Mouse (Mus musculus): Measurements from ENCODE around the gene Rpl31. TPM values are rescaled to one million over a fixed set of nuclear protein-coding genes. Genes with fewer than 3 reads are reported as not detected.

Gene Rpl31
- polyA plus RNA-seq, 1 experiment from 2014 or later: 502 TPM

DNA sequence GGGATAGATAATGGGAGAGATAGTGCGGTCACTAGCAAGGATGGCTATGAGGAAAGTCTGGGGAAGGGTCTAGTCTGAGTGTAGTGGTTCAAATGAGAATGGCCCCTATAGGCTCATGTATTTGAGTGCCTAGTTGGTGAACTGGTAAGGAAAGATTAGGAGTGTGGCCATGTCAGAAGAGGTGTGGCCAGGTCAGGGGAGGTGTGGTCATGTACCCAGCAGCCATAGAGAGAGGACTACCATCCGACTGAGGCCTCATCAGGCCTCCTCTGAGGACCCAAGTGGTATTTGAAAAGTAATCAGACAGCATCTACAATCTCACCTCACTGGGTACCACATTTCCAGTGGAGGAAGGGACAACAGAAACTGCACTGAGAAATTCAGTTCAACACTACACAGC is 20.5 kb downstream of the Rpl31 start:
- H3K27ac ChIP-seq (ENCODE audit: low read length): no peak overlapping the region
- H3K9ac ChIP-seq (ENCODE audit: low read length): no peak overlapping the region
- ATAC-seq (ENCODE audit: insufficient read depth, low FRiP score): no peak
- 77% methylated on average over 2 of the region's 2 CpGs for WGBS
- H3K36me3 ChIP-seq (ENCODE audit: control insufficient read depth, insufficient read depth, low read length): no peaks in the 10 kb centered on the region
- no peak overlapping the region for H3K4me3 ChIP-seq (replicated peaks; ENCODE audit: low read length)
- H3K4me1 ChIP-seq (ENCODE audit: control insufficient read depth, insufficient read depth, low read length): no peaks in the 10 kb centered on the region
- no peak overlapping the region for H3K4me2 ChIP-seq (ENCODE audit: low read depth, low read length)
- no peaks in the 10 kb centered on the region for H3K9me3 ChIP-seq (replicated peaks; ENCODE audit: control insufficient read depth, low read length)
- no peaks in the 10 kb centered on the region for H3K27me3 ChIP-seq (ENCODE audit: control insufficient read depth, insufficient read depth, low read length)

DNA sequence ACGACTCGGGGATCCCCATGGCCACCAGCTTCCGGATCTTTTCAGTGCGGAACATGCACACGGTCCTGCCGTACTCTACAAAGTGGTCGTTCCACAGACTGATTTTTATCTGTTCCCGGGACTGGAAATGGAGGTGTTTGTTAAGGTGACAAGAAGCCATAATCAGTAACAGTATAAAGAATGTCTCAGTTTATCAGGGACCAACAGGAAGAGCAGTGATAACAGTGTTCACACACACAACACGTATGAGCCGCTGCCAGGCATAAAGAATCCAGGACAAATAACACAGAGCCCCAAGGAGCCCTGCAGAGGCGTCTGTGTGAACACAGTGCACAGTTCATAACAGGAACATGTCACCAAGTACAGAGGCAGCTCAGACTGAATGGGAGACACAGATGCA is 21.7 kb downstream of the Rpl31 start:
- no peaks in the 10 kb centered on the region for H3K27me3 ChIP-seq (ENCODE audit: control insufficient read depth, insufficient read depth, low read length)
- H3K4me3 ChIP-seq (replicated peaks; ENCODE audit: low read length): no peak overlapping the region
- H3K36me3 ChIP-seq (ENCODE audit: control insufficient read depth, insufficient read depth, low read length): no peaks in the 10 kb centered on the region
- 84% methylated on average over 11 of the region's 11 CpGs for WGBS
- no peaks in the 10 kb centered on the region for H3K9me3 ChIP-seq (replicated peaks; ENCODE audit: control insufficient read depth, low read length)
- ATAC-seq (ENCODE audit: insufficient read depth, low FRiP score): no peak
- no peak overlapping the region for H3K9ac ChIP-seq (ENCODE audit: low read length)
- no peak overlapping the region for H3K4me2 ChIP-seq (ENCODE audit: low read depth, low read length)
- H3K4me1 ChIP-seq (ENCODE audit: control insufficient read depth, insufficient read depth, low read length): no peaks in the 10 kb centered on the region
- no peak overlapping the region for H3K27ac ChIP-seq (ENCODE audit: low read length)

DNA sequence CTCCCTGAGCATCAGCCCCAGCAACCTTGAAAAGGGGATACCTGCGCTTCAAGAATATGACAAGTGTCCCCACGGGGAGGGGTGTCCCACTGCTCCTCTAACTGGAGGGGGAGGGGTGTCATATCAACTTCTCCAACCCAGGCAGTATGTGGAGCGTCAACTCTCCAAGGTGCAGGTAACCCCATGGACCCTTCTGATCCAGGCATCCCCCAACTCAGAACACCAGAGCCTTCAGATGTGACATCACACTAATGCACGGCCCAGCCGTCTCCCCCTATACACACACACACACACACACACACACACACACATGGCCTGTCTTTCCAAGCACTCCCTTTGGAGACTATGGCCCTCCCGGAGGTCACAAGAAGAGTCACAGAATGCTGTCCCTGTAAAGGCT is 24.0 kb downstream of the Rpl31 start:
- Histone ChIP-seq H3K9me3 (replicated peaks; ENCODE audit: control insufficient read depth, low read length) (no peaks in the 10 kb centered on the region), H3K4me2 (ENCODE audit: low read depth, low read length) (no peak overlapping the region), H3K4me3 (replicated peaks; ENCODE audit: low read length) (no peak overlapping the region), H3K9ac (ENCODE audit: low read length) (no peak overlapping the region), H3K36me3 (ENCODE audit: control insufficient read depth, insufficient read depth, low read length) (no peaks in the 10 kb centered on the region), H3K27ac (ENCODE audit: low read length) (no peak overlapping the region), H3K4me1 (ENCODE audit: control insufficient read depth, insufficient read depth, low read length) (no peaks in the 10 kb centered on the region), H3K27me3 (ENCODE audit: control insufficient read depth, insufficient read depth, low read length) (no peaks in the 10 kb centered on the region)
- no peak for ATAC-seq (ENCODE audit: insufficient read depth, low FRiP score)
- WGBS: 88% methylated on average over 6 of the region's 6 CpGs

DNA sequence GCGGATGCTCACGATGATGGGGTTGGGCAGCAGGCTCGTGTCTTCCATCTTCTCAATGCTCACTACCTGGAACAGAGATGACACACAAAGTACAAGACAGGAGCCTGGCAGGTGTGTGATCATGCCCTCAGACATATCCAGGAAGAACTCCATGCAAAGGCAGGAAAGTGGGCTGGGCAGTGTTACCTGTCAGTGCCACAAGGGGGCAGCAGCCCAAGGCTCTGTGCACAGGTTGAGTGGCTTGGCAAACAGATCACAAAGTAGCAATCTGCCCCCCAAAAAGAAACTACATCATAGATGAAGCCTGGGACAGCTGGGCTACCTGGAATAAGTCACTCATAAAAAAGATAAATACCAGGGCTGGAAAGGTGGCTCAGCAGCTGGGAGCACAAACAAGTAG is 24.5 kb downstream of the Rpl31 start:
- 53% methylated on average over 3 of the region's 3 CpGs for WGBS
- no peaks in the 10 kb centered on the region for H3K27me3 ChIP-seq (ENCODE audit: control insufficient read depth, insufficient read depth, low read length)
- 0 out of 2 replicates have a peak, but pooled peaks cover under 1% of the 10 kb centered on the region for H3K9me3 ChIP-seq (replicated peaks; ENCODE audit: control insufficient read depth, low read length)
- ATAC-seq (ENCODE audit: insufficient read depth, low FRiP score): no peak
- no peaks in the 10 kb centered on the region for H3K4me1 ChIP-seq (ENCODE audit: control insufficient read depth, insufficient read depth, low read length)
- no peak overlapping the region for H3K9ac ChIP-seq (ENCODE audit: low read length)
- H3K36me3 ChIP-seq (ENCODE audit: control insufficient read depth, insufficient read depth, low read length): no peaks in the 10 kb centered on the region
- no peak overlapping the region for H3K4me2 ChIP-seq (ENCODE audit: low read depth, low read length)
- no peak overlapping the region for H3K4me3 ChIP-seq (replicated peaks; ENCODE audit: low read length)
- no peak overlapping the region for H3K27ac ChIP-seq (ENCODE audit: low read length)

DNA sequence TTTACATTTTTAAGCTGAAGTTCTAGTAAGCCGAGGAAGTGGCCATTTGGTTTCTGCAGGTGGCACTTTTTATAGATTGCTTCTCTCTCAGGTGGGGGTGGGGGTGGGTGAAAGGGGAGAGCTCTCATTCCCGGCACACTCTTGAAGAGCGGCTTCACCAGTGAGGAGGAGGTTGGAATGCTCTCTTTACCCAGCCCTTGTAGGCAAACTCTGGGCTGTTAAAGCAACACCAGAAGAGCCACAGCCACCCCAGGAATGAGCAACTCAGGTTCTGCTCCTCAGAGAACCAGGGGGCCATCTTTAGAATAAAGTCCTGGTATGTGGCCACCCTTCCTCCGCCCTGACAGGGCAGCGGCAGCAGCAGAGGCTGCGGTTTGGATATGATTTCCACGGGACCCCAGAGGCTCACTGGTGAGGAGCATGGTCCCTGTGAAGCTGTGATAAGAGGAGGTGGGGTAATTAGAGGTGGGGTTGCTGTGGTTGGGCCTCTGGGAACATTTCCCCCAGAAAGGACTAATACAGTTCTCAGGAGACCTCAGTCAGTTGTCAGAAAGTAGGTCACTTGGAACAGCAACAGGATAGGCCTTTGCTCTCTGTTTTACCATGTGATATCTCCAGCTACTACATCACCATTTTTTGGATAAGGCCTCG is 25.7 kb downstream of the Rpl31 start:
- Histone ChIP-seq H3K27me3 (ENCODE audit: control insufficient read depth, insufficient read depth, low read length) (no peaks in the 10 kb centered on the region), H3K27ac (ENCODE audit: low read length) (no peak overlapping the region), H3K4me3 (replicated peaks; ENCODE audit: low read length) (no peak overlapping the region), H3K4me2 (ENCODE audit: low read depth, low read length) (no peak overlapping the region), H3K9ac (ENCODE audit: low read length) (no peak overlapping the region), H3K36me3 (ENCODE audit: control insufficient read depth, insufficient read depth, low read length) (peaks cover 4% of the 10 kb centered on the region; the same call in 1 of the 2 replicates), H3K9me3 (replicated peaks; ENCODE audit: control insufficient read depth, low read length) (0 out of 2 replicates have a peak, but pooled peaks cover 5% of the 10 kb centered on the region), H3K4me1 (ENCODE audit: control insufficient read depth, insufficient read depth, low read length) (no peaks in the 10 kb centered on the region)
- no peak for ATAC-seq (ENCODE audit: insufficient read depth, low FRiP score)
- 75% methylated on average over 8 of the region's 8 CpGs for WGBS

DNA sequence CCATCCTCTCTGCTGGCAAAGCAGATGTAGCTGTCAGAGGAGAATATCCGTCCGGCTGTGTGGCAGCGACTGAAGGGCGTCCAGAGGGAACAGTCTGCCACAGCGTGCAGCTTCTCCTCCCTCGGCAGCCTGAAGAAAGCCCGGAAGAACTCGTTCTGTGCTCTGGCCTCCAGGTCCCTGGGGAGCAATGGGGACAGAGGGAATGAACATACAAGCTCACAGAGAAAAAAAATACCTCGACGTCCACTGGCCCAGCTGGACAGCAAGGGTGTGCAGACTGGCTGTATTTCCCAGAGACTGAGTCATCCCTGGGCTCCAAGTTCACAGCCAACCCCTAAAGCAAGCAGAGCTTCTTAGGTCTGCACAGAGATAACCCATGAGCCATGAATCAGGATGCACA is 26.5 kb downstream of the Rpl31 start:
- H3K4me2 ChIP-seq (ENCODE audit: low read depth, low read length): no peak overlapping the region
- no peak overlapping the region for H3K4me3 ChIP-seq (replicated peaks; ENCODE audit: low read length)
- H3K9ac ChIP-seq (ENCODE audit: low read length): no peak overlapping the region
- 0 out of 2 replicates have a peak, but pooled peaks cover 5% of the 10 kb centered on the region for H3K9me3 ChIP-seq (replicated peaks; ENCODE audit: control insufficient read depth, low read length)
- no peak overlapping the region for H3K27ac ChIP-seq (ENCODE audit: low read length)
- H3K4me1 ChIP-seq (ENCODE audit: control insufficient read depth, insufficient read depth, low read length): no peaks in the 10 kb centered on the region
- peaks cover 4% of the 10 kb centered on the region; the same call in 1 of the 2 replicates for H3K36me3 ChIP-seq (ENCODE audit: control insufficient read depth, insufficient read depth, low read length)
- no peaks in the 10 kb centered on the region for H3K27me3 ChIP-seq (ENCODE audit: control insufficient read depth, insufficient read depth, low read length)
- 86% methylated on average over 10 of the region's 10 CpGs for WGBS
- no peak for ATAC-seq (ENCODE audit: insufficient read depth, low FRiP score)

DNA sequence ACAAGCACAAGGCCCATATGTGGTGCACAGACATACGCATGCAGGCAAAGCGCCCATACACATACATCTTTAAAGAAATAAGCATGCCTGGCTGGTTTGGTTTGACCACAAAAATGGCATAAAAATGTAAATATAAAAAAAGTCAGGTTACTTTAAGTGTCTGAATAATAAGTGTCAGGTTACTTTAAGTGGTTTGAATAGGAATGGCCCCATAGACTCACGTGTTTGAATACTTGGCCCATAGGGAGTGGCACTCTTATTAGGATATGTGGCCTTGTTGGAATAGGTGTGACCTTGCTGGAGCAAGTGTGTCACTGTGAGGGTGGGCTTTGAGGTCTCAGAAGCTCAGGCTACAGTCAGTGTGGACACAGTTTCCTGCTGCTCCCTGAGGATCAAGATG is 27.0 kb downstream of the Rpl31 start:
- no peaks in the 10 kb centered on the region for H3K4me1 ChIP-seq (ENCODE audit: control insufficient read depth, insufficient read depth, low read length)
- no peak overlapping the region for H3K4me3 ChIP-seq (replicated peaks; ENCODE audit: low read length)
- H3K27me3 ChIP-seq (ENCODE audit: control insufficient read depth, insufficient read depth, low read length): no peaks in the 10 kb centered on the region
- H3K4me2 ChIP-seq (ENCODE audit: low read depth, low read length): no peak overlapping the region
- H3K9me3 ChIP-seq (replicated peaks; ENCODE audit: control insufficient read depth, low read length): 0 out of 2 replicates have a peak, but pooled peaks cover 5% of the 10 kb centered on the region
- no peak overlapping the region for H3K27ac ChIP-seq (ENCODE audit: low read length)
- no peak overlapping the region for H3K9ac ChIP-seq (ENCODE audit: low read length)
- ATAC-seq (ENCODE audit: insufficient read depth, low FRiP score): no peak
- H3K36me3 ChIP-seq (ENCODE audit: control insufficient read depth, insufficient read depth, low read length): peaks cover 4% of the 10 kb centered on the region; the same call in 1 of the 2 replicates
- 81% methylated on average over 3 of the region's 3 CpGs for WGBS

DNA sequence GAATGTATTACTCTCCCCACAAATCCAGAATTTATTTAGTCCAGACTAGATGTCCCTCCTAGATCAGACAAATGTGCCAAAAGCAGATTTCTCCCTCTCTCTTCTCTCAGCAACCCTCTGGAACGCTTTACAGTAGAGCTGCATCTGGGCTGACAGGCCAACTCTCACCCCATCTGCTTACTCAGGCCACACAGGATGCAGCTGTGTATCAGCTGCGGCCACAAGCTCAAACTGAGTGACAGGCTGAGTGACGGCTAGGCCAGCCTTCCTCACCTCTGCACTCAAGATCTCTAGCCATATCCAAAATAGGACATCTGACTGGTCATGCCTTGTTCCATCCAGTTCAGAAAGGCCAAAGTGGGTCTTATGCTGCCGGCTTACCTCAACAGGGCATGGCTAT is 28.7 kb downstream of the Rpl31 start:
- Histone ChIP-seq H3K36me3 (ENCODE audit: control insufficient read depth, insufficient read depth, low read length) (peaks cover 4% of the 10 kb centered on the region; the same call in 1 of the 2 replicates), H3K27me3 (ENCODE audit: control insufficient read depth, insufficient read depth, low read length) (no peaks in the 10 kb centered on the region), H3K4me2 (ENCODE audit: low read depth, low read length) (no peak overlapping the region), H3K27ac (ENCODE audit: low read length) (no peak overlapping the region), H3K9ac (ENCODE audit: low read length) (no peak overlapping the region), H3K9me3 (replicated peaks; ENCODE audit: control insufficient read depth, low read length) (0 out of 2 replicates have a peak, but pooled peaks cover 5% of the 10 kb centered on the region), H3K4me1 (ENCODE audit: control insufficient read depth, insufficient read depth, low read length) (no peaks in the 10 kb centered on the region), H3K4me3 (replicated peaks; ENCODE audit: low read length) (no peak overlapping the region)
- 60% methylated on average over 4 of the region's 4 CpGs for WGBS
- ATAC-seq (ENCODE audit: insufficient read depth, low FRiP score): no peak

DNA sequence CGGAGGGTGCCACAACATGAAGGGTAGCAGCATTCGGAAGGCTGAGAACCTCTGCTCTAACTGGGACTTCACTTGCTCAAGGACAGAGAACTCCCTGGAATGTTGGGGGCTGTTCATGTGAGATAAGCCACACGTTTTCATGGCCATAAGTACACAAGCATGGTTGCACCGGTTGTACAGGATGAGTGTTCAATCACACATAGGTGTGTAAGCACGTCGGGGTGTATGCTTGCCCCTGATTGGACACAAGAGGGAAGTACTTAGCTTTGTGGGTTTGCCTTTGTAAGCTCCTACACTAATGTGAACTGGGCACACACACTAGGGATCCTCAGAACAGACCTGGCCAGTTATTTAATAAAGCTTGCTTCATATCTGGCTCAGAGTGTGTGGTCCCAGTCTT is 30.6 kb downstream of the Rpl31 start:
- H3K9me3 ChIP-seq (replicated peaks; ENCODE audit: control insufficient read depth, low read length): 0 out of 2 replicates have a peak, but pooled peaks cover 5% of the 10 kb centered on the region
- no peaks in the 10 kb centered on the region for H3K27me3 ChIP-seq (ENCODE audit: control insufficient read depth, insufficient read depth, low read length)
- peaks cover 4% of the 10 kb centered on the region; the same call in 1 of the 2 replicates for H3K36me3 ChIP-seq (ENCODE audit: control insufficient read depth, insufficient read depth, low read length)
- no peaks in the 10 kb centered on the region for H3K4me1 ChIP-seq (ENCODE audit: control insufficient read depth, insufficient read depth, low read length)
- no peak overlapping the region for H3K4me3 ChIP-seq (replicated peaks; ENCODE audit: low read length)
- H3K9ac ChIP-seq (ENCODE audit: low read length): no peak overlapping the region
- no peak overlapping the region for H3K4me2 ChIP-seq (ENCODE audit: low read depth, low read length)
- WGBS: 73% methylated on average over 6 of the region's 6 CpGs
- ATAC-seq (ENCODE audit: insufficient read depth, low FRiP score): no peak
- H3K27ac ChIP-seq (ENCODE audit: low read length): no peak overlapping the region
